25 mouse cellular contexts compared by ENCODE assay signal in the genomic region with DNA sequence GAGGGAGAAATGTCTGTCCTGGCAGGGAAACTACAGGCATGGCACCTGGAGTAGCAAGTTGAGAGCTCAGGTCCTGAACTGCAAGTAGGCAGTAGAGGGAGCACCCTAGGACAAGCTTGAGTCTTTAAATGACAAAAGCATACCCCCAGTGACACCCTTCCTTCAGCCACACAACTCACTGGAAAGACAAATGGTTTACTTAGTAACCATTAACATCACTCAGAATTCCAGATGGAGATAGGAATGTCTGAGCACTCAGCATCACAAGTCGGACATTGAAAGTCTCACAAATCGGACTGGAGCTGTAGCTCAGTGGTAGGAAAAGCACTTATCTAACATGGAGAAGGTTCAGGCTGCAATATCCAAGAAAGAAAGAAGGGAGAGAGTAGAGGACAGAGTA.
A peak's percentile ranks its signal among the peaks of the same experiment; 100 is the strongest.
DNase-seq lines count a peak whose midpoint lies in the region; ATAC-seq and TF ChIP-seq lines count a peak whose summit lies in the region.
"Had no signal": no experiment of that assay in that cellular context is flagged by ENCODE, and none has a peak within 500 bp of the region (broad histone marks: within the 10 kb centered on the region; RNA-seq: fewer than 3 reads in every experiment).

No protein-coding gene starts in this region.

- H3K4me2 ChIP-seq in lung, postnatal 0 days (replicated peaks; ENCODE audit: low read depth, low read length), result no peak overlapping the region
- H3K4me2 ChIP-seq: embryonic facial prominence, embryonic 12.5 days; forebrain, embryonic 13.5 days; forebrain, embryonic 15.5 days had no signal

- TF ChIP-seq CTCF in lung, postnatal 0 days (IDR thresholded peaks at IDR 0.05), result no peak

- H3K27me3 ChIP-seq in lung, postnatal 0 days (replicated peaks; ENCODE audit: insufficient read depth, low read length), result no peaks in the 10 kb centered on the region
- H3K27me3 ChIP-seq: CH12.LX; embryonic facial prominence, embryonic 12.5 days; forebrain, embryonic 13.5 days; forebrain, embryonic 15.5 days had no signal

- no peak for TF ChIP-seq EP300 in lung, postnatal 0 days (IDR thresholded peaks at IDR 0.05)

- 71% methylated on average over 2 of the region's 2 CpGs for WGBS in lung, postnatal 0 days

- no peak overlapping the region for H3K4me3 ChIP-seq in lung, postnatal 0 days (ENCODE audit: low read depth, low read length)
- H3K4me3 ChIP-seq: embryonic facial prominence, embryonic 10.5 days; embryonic facial prominence, embryonic 12.5 days; forebrain, embryonic 13.5 days; forebrain, embryonic 15.5 days had no signal

- no peaks in the 10 kb centered on the region for H3K4me1 ChIP-seq in lung, postnatal 0 days (ENCODE audit: insufficient read depth, low read depth, low read length)
- H3K4me1 ChIP-seq: embryonic facial prominence, embryonic 10.5 days; embryonic facial prominence, embryonic 12.5 days; forebrain, embryonic 13.5 days; forebrain, embryonic 15.5 days had no signal

- no peak for ATAC-seq in lung, postnatal 0 days
- ATAC-seq: activated CD4-positive, CD25-positive, alpha-beta regulatory T cell, adult 4 months; CD4-positive, CD25-positive, alpha-beta regulatory T cell, adult 4 months; forebrain, embryonic 13.5 days; forebrain, embryonic 15.5 days; forebrain, postnatal 0 days; Patski had no signal

- H3K36me3 ChIP-seq in lung, postnatal 0 days (ENCODE audit: insufficient read depth, low read length), result no peaks in the 10 kb centered on the region
- H3K36me3 ChIP-seq: embryonic facial prominence, embryonic 10.5 days; embryonic facial prominence, embryonic 12.5 days; forebrain, embryonic 15.5 days; G1E had no signal

- no peak overlapping the region for H3K27ac ChIP-seq in lung, postnatal 0 days (ENCODE audit: low read length)
- H3K27ac ChIP-seq: embryonic facial prominence, embryonic 10.5 days; embryonic facial prominence, embryonic 12.5 days; forebrain, embryonic 13.5 days; forebrain, embryonic 15.5 days had no signal

- no peaks in the 10 kb centered on the region for H3K9me3 ChIP-seq in lung, postnatal 0 days (ENCODE audit: low read length)
- H3K9me3 ChIP-seq: embryonic facial prominence, embryonic 10.5 days; embryonic facial prominence, embryonic 12.5 days; forebrain, embryonic 13.5 days; forebrain, embryonic 15.5 days; G1E had no signal

- no peak overlapping the region for H3K9ac ChIP-seq in lung, postnatal 0 days (replicated peaks; ENCODE audit: low read depth)
- H3K9ac ChIP-seq: embryonic facial prominence, embryonic 12.5 days; forebrain, embryonic 13.5 days; forebrain, embryonic 15.5 days; forebrain, postnatal 0 days had no signal

- intact Hi-C loops in heart, postnatal 14 days (cut with DNase I), result no loop called here

- peak; percentile 42 for DNase-seq in heart, adult 11 months
- no peak for DNase-seq in heart, postnatal 14 days
- DNase-seq in ES-CJ7 (ENCODE audit: low read depth, low spot score) (peak; percentile 67), R1 (ENCODE audit: low read depth, low spot score) (peak; percentile 74)
- DNase-seq in lung, postnatal 0 days (ENCODE audit: low spot score), result no peak
- DNase-seq in kidney, postnatal 14 days, result no peak
- DNase-seq: adrenal gland, adult 8-10 months; adrenal gland, postnatal 14 days; adrenal gland, postnatal 36 days; B cell, adult 2 months; cerebellum, adult 11-12 months; cerebellum, adult 2 months; cerebellum, adult 9-10 months; cerebellum, postnatal 10 days; cerebellum, postnatal 25 days; forebrain, postnatal 0 days had no signal

Comparison
In these comparisons a context has a peak if more than half of its experiments do, and no peak if none do; other contexts are left out.
1. DNase-seq: peak in heart, adult 11 months (single experiment), ES-CJ7 (single experiment) and R1 (single experiment); none in heart, postnatal 14 days (0 of 2), lung, postnatal 0 days (single experiment) and kidney, postnatal 14 days (single experiment).